Comparison of ENCODE assay signal across 32 mouse cellular contexts in the genomic region with DNA sequence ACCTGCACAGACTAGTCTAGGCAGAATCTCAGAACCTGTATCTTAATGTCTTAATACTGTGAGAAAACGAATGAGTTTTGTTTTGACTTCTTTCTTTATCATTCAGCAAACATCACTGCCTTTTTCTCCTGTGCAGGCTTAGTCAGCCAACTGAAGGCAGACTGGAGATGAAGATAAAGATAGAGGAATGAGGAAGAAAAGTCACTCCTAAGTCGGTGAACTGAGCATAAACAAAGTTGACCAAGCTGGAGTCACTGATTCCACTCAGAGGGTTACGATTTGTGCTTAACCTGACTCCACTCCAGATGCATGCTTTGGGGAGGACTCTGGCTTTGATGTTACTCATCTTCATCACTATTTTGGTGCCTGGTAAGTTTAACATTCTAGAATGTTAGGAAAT. TPM values are rescaled to one million over a fixed set of nuclear protein-coding genes. Genes with fewer than 3 reads are reported as not detected.
DNase-seq lines count a peak whose midpoint lies in the region; ATAC-seq and TF ChIP-seq lines count a peak whose summit lies in the region.
"Had no signal": no experiment of that assay in that cellular context is flagged by ENCODE, and none has a peak within 500 bp of the region (broad histone marks: within the 10 kb centered on the region; RNA-seq: fewer than 3 reads in every experiment).

Gene Cd200r3 (plus strand): TSS at position 211 of the 400 bp plus-strand sequence.

- H3K4me2 ChIP-seq in midbrain, embryonic 11.5 days = no peak within 1 kb of the TSS
- H3K4me2 ChIP-seq in midbrain, embryonic 16.5 days (ENCODE audit: low read length) = no peak within 1 kb of the TSS
- H3K4me2 ChIP-seq in intestine, postnatal 0 days (replicated peaks; ENCODE audit: low read depth) = no peak within 1 kb of the TSS
- H3K4me2 ChIP-seq: embryonic facial prominence, embryonic 12.5 days; embryonic facial prominence, embryonic 15.5 days; forebrain, embryonic 13.5 days; heart, embryonic 13.5 days; hindbrain, embryonic 14.5 days had no signal

- H3K4me3 ChIP-seq in midbrain, embryonic 11.5 days (ENCODE audit: low read depth, low read length) = no peak within 1 kb of the TSS
- H3K4me3 ChIP-seq in midbrain, embryonic 16.5 days (ENCODE audit: low read depth, low read length) = no peak within 1 kb of the TSS
- H3K4me3 ChIP-seq in MEL (ENCODE audit: control insufficient read depth in 1 of 2, insufficient read depth in 1 of 2, low read depth in 2 of 2, low read length in 2 of 2) = peak within 1 kb of the TSS in 1 of 2 experiments; percentile 8; a peak in 1 of 4 replicates
- H3K4me3 ChIP-seq in intestine, postnatal 0 days (ENCODE audit: low read depth, low read length) = no peak within 1 kb of the TSS
- H3K4me3 ChIP-seq: embryonic facial prominence, embryonic 12.5 days; embryonic facial prominence, embryonic 15.5 days; erythroblast, embryonic 14.5 days; forebrain, embryonic 13.5 days; heart, adult 2 months; heart, embryonic 10.5 days; heart, embryonic 13.5 days had no signal

- TF ChIP-seq POLR2A in MEL (IDR thresholded peaks at IDR 0.05; ENCODE audit: control insufficient read depth in 1 of 2, insufficient read depth in 1 of 2, low read depth in 1 of 2, low read length in 2 of 2, poor library complexity in 1 of 2) = no peak

- H3K27ac ChIP-seq in midbrain, embryonic 11.5 days (ENCODE audit: low read depth, low read length) = no peak within 1 kb of the TSS
- H3K27ac ChIP-seq in midbrain, embryonic 16.5 days (ENCODE audit: low read length) = no peak within 1 kb of the TSS
- H3K27ac ChIP-seq in MEL (ENCODE audit: control insufficient read depth, low read depth, low read length) = peak within 1 kb of the TSS; percentile 27; the same call in 1 of the 2 replicates
- H3K27ac ChIP-seq in intestine, postnatal 0 days (ENCODE audit: low read depth, low read length) = no peak within 1 kb of the TSS
- H3K27ac ChIP-seq: embryonic facial prominence, embryonic 12.5 days; embryonic facial prominence, embryonic 15.5 days; forebrain, embryonic 13.5 days; heart, adult 2 months; heart, embryonic 10.5 days; heart, embryonic 13.5 days; hindbrain, embryonic 14.5 days; hindbrain, postnatal 0 days had no signal

- no peak for TF ChIP-seq CTCF in MEL (IDR thresholded peaks at IDR 0.05 in 2 of 3, conservative IDR thresholded peaks at IDR 0.05 in 1 of 3; ENCODE audit: control insufficient read depth in 1 of 3, insufficient read depth in 1 of 3, low read depth in 2 of 3, low read length in 3 of 3, poor library complexity in 1 of 3, severe bottlenecking in 1 of 3)
- TF ChIP-seq CTCF in intestine, postnatal 0 days (IDR thresholded peaks at IDR 0.05; ENCODE audit: low read depth) = no peak

- H3K27me3 ChIP-seq in midbrain, embryonic 11.5 days (ENCODE audit: control insufficient read depth, insufficient read depth, low read length) = no peaks in the 10 kb centered on the region
- H3K27me3 ChIP-seq in midbrain, embryonic 16.5 days (ENCODE audit: control insufficient read depth, insufficient read depth, low read depth, low read length) = no peaks in the 10 kb centered on the region
- H3K27me3 ChIP-seq in MEL (ENCODE audit: control insufficient read depth in 1 of 2, insufficient read depth in 2 of 2, low read length in 2 of 2) = no peaks in the 10 kb centered on the region
- no peaks in the 10 kb centered on the region for H3K27me3 ChIP-seq in intestine, postnatal 0 days (replicated peaks; ENCODE audit: control insufficient read depth, insufficient read depth, low read length)
- H3K27me3 ChIP-seq: CH12.LX; embryonic facial prominence, embryonic 12.5 days; embryonic facial prominence, embryonic 15.5 days; forebrain, embryonic 13.5 days; heart, embryonic 13.5 days had no signal

- H3K9me3 ChIP-seq in midbrain, embryonic 11.5 days (ENCODE audit: control insufficient read depth, low read length) = no peaks in the 10 kb centered on the region
- H3K9me3 ChIP-seq in midbrain, embryonic 16.5 days (replicated peaks; ENCODE audit: control insufficient read depth, low read length, poor library complexity, severe bottlenecking) = no peaks in the 10 kb centered on the region
- no peaks in the 10 kb centered on the region for H3K9me3 ChIP-seq in MEL (replicated peaks; ENCODE audit: insufficient read depth, low read length)
- H3K9me3 ChIP-seq in intestine, postnatal 0 days (ENCODE audit: control insufficient read depth) = no peaks in the 10 kb centered on the region
- H3K9me3 ChIP-seq: embryonic facial prominence, embryonic 12.5 days; embryonic facial prominence, embryonic 15.5 days; forebrain, embryonic 13.5 days; heart, embryonic 10.5 days; heart, embryonic 13.5 days had no signal

- H3K79me2 ChIP-seq in MEL (ENCODE audit: control insufficient read depth, insufficient read depth, low read length, poor library complexity) = no peaks in the 10 kb centered on the region

- H3K36me3 ChIP-seq in midbrain, embryonic 11.5 days (ENCODE audit: control insufficient read depth, insufficient read depth, low read length) = no peaks in the 10 kb centered on the region
- H3K36me3 ChIP-seq in midbrain, embryonic 16.5 days (ENCODE audit: control insufficient read depth, insufficient read depth, low read length) = no peaks in the 10 kb centered on the region
- H3K36me3 ChIP-seq in MEL (ENCODE audit: control insufficient read depth in 1 of 2, insufficient read depth in 2 of 2, low read length in 2 of 2) = peaks cover 0 to 10% of the 10 kb centered on the region in 2 experiments; a peak in 2 of 4 replicates
- no peaks in the 10 kb centered on the region for H3K36me3 ChIP-seq in intestine, postnatal 0 days (ENCODE audit: control insufficient read depth, insufficient read depth)
- H3K36me3 ChIP-seq: embryonic facial prominence, embryonic 12.5 days; embryonic facial prominence, embryonic 15.5 days; heart, embryonic 10.5 days; heart, embryonic 13.5 days had no signal

- H3K4me1 ChIP-seq in midbrain, embryonic 11.5 days (ENCODE audit: control insufficient read depth, insufficient read depth, low read length) = no peaks in the 10 kb centered on the region
- H3K4me1 ChIP-seq in midbrain, embryonic 16.5 days (ENCODE audit: control insufficient read depth, insufficient read depth, low read length) = no peaks in the 10 kb centered on the region
- peaks cover 0 to 8% of the 10 kb centered on the region in 2 experiments; a peak in 1 of 4 replicates for H3K4me1 ChIP-seq in MEL (ENCODE audit: control insufficient read depth in 1 of 2, insufficient read depth in 2 of 2, low read length in 2 of 2)
- H3K4me1 ChIP-seq in intestine, postnatal 0 days (replicated peaks; ENCODE audit: control insufficient read depth, insufficient read depth, low read length) = no peaks in the 10 kb centered on the region
- H3K4me1 ChIP-seq: embryonic facial prominence, embryonic 12.5 days; embryonic facial prominence, embryonic 15.5 days; forebrain, embryonic 13.5 days; heart, embryonic 10.5 days had no signal

- DNase-seq in midbrain, embryonic 11.5 days (ENCODE audit: low spot score, missing footprints) = peak; percentile 70
- DNase-seq in MEL (ENCODE audit: low read depth, low spot score) = peak; percentile 56
- DNase-seq in lung, postnatal 4 days = no peak
- no peak for DNase-seq in thymus, postnatal 0 days (ENCODE audit: low spot score)
- DNase-seq: adrenal gland, adult 8-10 months; adrenal gland, postnatal 25 days; B cell, adult 2 months; cerebellum, adult 11-12 months; cerebellum, adult 8-10 months; cerebellum, postnatal 10 days; gastrocnemius, postnatal 10 days; gastrocnemius, postnatal 36 days; heart, adult 2 months; heart, postnatal 14 days; heart, postnatal 4 days had no signal

- TF ChIP-seq EP300 in MEL (IDR thresholded peaks at IDR 0.05; ENCODE audit: low read depth in 1 of 2, low read length in 2 of 2) = peak; percentile 91 to 92

- ATAC-seq in midbrain, embryonic 11.5 days (ENCODE audit: low FRiP score) = no peak
- no peak for ATAC-seq in midbrain, embryonic 16.5 days
- ATAC-seq in megakaryocyte, adult 5-6 weeks (ENCODE audit: poor library complexity, severe bottlenecking) = no peak
- no peak for ATAC-seq in intestine, postnatal 0 days
- ATAC-seq: activated CD4-positive, CD25-positive, alpha-beta regulatory T cell, adult 4 months; forebrain, embryonic 13.5 days; forebrain, embryonic 16.5 days; hindbrain, postnatal 0 days had no signal

- no peak for TF ChIP-seq RAD21 in MEL (IDR thresholded peaks at IDR 0.05; ENCODE audit: low read depth, low read length)

- no peak within 1 kb of the TSS for H3K9ac ChIP-seq in midbrain, embryonic 11.5 days (ENCODE audit: low read length)
- no peak within 1 kb of the TSS for H3K9ac ChIP-seq in midbrain, embryonic 16.5 days (ENCODE audit: low read depth, low read length)
- H3K9ac ChIP-seq in MEL (ENCODE audit: control insufficient read depth, low read depth, low read length, poor library complexity, severe bottlenecking) = peak within 1 kb of the TSS; percentile 1; the same call in 1 of the 2 replicates
- no peak within 1 kb of the TSS for H3K9ac ChIP-seq in intestine, postnatal 0 days (ENCODE audit: low read depth, low read length)
- H3K9ac ChIP-seq: embryonic facial prominence, embryonic 12.5 days; embryonic facial prominence, embryonic 15.5 days; forebrain, embryonic 13.5 days; heart, embryonic 13.5 days; hindbrain, embryonic 14.5 days had no signal

- 80% methylated on average over 3 of the region's 3 CpGs for WGBS in midbrain, embryonic 11.5 days
- WGBS in midbrain, embryonic 16.5 days = 85% methylated on average over 3 of the region's 3 CpGs
- 52% methylated on average over 3 of the region's 3 CpGs for WGBS in intestine, postnatal 0 days

TF ChIP-seq in MEL, 35 proteins besides CTCF, POLR2A, EP300 and RAD21 (continues in another document):
- TF ChIP-seq MYC (IDR thresholded peaks at IDR 0.05; ENCODE audit: low read depth, low read length) = no peak
- TF ChIP-seq TCF12 (IDR thresholded peaks at IDR 0.05; ENCODE audit: low read depth, low read length) = peak; percentile 89
- peak; percentile 53; the same call in 1 of the 2 replicates for TF ChIP-seq MYB (IDR thresholded peaks at IDR 0.05; ENCODE audit: low read depth, low read length)
- no peak for TF ChIP-seq MEF2A (IDR thresholded peaks at IDR 0.05; ENCODE audit: extremely low read depth, insufficient replicate concordance, low read depth, low read length, poor library complexity, severe bottlenecking)
- peak; percentile 58 for TF ChIP-seq TAL1 (IDR thresholded peaks at IDR 0.05; ENCODE audit: low read length)
- TF ChIP-seq RCOR1 (IDR thresholded peaks at IDR 0.05; ENCODE audit: low read depth, low read length) = peak; percentile 62; the same call in 1 of the 2 replicates

RNA-seq across cellular contexts. Expression of gene Cd200r3, which starts in this region (rescaled TPM):
- not detected in 2 replicates for polyA plus RNA-seq in midbrain, embryonic 11.5 days (2014; fragmentation: Nextera tagmentation; extraction: Ambion mirVana)
- not detected in 2 replicates for polyA plus RNA-seq in midbrain, embryonic 16.5 days (2015; fragmentation: Nextera tagmentation; extraction: Ambion mirVana)
- total RNA-seq in MEL (2012; rRNA removed) = 0.39 and 0.46 TPM in 2 replicates
- polyA plus RNA-seq in MEL (2012; ENCODE audit: insufficient read depth in 1 of 2, insufficient read length in 2 of 2, low read depth in 1 of 2, low replicate concordance in 2 of 2, missing spikeins in 1 of 2) = under 1 TPM in 1 of 2 experiments, not detected in 1; 0.46 TPM
- 47.9 and 51.3 TPM in 2 replicates for total RNA-seq in megakaryocyte, adult 5-6 weeks (2015)
- total RNA-seq in megakaryocyte, adult 5-6 weeks (2017) = 38.5 and 47.3 TPM in 2 replicates
- polyA plus RNA-seq in intestine, postnatal 0 days (2015; fragmentation: Nextera tagmentation; extraction: Ambion mirVana) = 0.25 TPM in 1 of 2 replicates, not detected in the other
- 0.26 and 0.27 TPM in 2 replicates for polyA plus RNA-seq in thymus, postnatal 0 days (2015; fragmentation: Nextera tagmentation; extraction: Ambion mirVana)
- total RNA-seq: adrenal gland, postnatal 25 days; gastrocnemius, adult 18-20 months; gastrocnemius, postnatal 36 days; heart, adult 2 months; hindbrain, postnatal 0 days had no signal
- polyA plus RNA-seq: brain, embryonic 14.5 days; embryonic facial prominence, embryonic 12.5 days; erythroblast, embryonic 14.5 days; forebrain, embryonic 13.5 days; forebrain, embryonic 16.5 days; heart, adult 2 months; hindbrain, embryonic 11.5 days; hindbrain, embryonic 14.5 days; hindbrain, postnatal 0 days had no signal

Comparison
In these comparisons a context has a peak if more than half of its experiments do, and no peak if none do; other contexts are left out.
1. RNA of gene Cd200r3 (total RNA-seq): 38.5 to 51.3 TPM in megakaryocyte, adult 5-6 weeks; 0.39 to 0.46 TPM in MEL; every median in the first group is over 10 times any median in the second.
2. Peak in DNase-seq in midbrain, embryonic 11.5 days; RNA of the gene not detected or under 1 TPM.
3. Peak in DNase-seq, H3K27ac ChIP-seq and H3K9ac ChIP-seq in MEL; RNA of the gene not detected or under 1 TPM.